Mouse (Mus musculus): ENCODE data around the gene Phykpl. TPM values are rescaled to one million over a fixed set of nuclear protein-coding genes. Genes with fewer than 3 reads are reported as not detected.
A peak's percentile ranks its signal among the peaks of the same experiment; 100 is the strongest.
"Not testable (repeated sequence)": the region's sequence is repeated elsewhere in the genome, so short reads cannot be mapped to it uniquely, and the experiment has no call there.

Phykpl gene
- polyA plus RNA-seq, 1 experiment from 2014 or later: 9.8 TPM

GRCm38 (mm10) chr11:51609266-51609909, 24.8 kb downstream of the Phykpl start:
- ATAC-seq (ENCODE audit: low FRiP score): no peak
- 85% methylated on average over 3 of the region's 3 CpGs for WGBS
- no peak for DNase-seq (ENCODE audit: low spot score)

GRCm38 (mm10) chr11:51609940-51610339, 25.4 kb downstream of the Phykpl start:
- ATAC-seq (ENCODE audit: low FRiP score); H3K9me3 ChIP-seq (ENCODE audit: control insufficient read depth, low read length); H3K4me3 ChIP-seq (replicated peaks; ENCODE audit: low read length); H3K4me2 ChIP-seq (replicated peaks); H3K27ac ChIP-seq; DNase-seq (ENCODE audit: low spot score); H3K9ac ChIP-seq; H3K27me3 ChIP-seq (ENCODE audit: control insufficient read depth, insufficient read depth, low read length); H3K36me3 ChIP-seq (replicated peaks; ENCODE audit: control insufficient read depth, insufficient read depth): not testable (repeated sequence)
- WGBS: 92% methylated on average over 5 of the region's 5 CpGs
- peaks cover 11% of the 10 kb centered on the region; the same call in 1 of the 2 replicates for H3K4me1 ChIP-seq (replicated peaks; ENCODE audit: control insufficient read depth, insufficient read depth, low read length)

More at GRCm38 (mm10) chr11:51609266-51609909, 24.8 kb downstream of the Phykpl start:
- Histone ChIP-seq H3K9ac (no peak overlapping the region), H3K4me2 (replicated peaks) (no peak overlapping the region), H3K27ac (no peak overlapping the region), H3K4me3 (replicated peaks; ENCODE audit: low read length) (no peak overlapping the region), H3K36me3 (replicated peaks; ENCODE audit: control insufficient read depth, insufficient read depth) (peaks cover 10% of the 10 kb centered on the region), H3K27me3 (ENCODE audit: control insufficient read depth, insufficient read depth, low read length) (no peaks in the 10 kb centered on the region), H3K9me3 (ENCODE audit: control insufficient read depth, low read length) (no peaks in the 10 kb centered on the region), H3K4me1 (replicated peaks; ENCODE audit: control insufficient read depth, insufficient read depth, low read length) (peaks cover 16% of the 10 kb centered on the region)

GRCm38 (mm10) chr11:51614256-51614655, 29.7 kb downstream of the Phykpl start:
- WGBS: 83% methylated on average over 8 of the region's 8 CpGs
- ATAC-seq (ENCODE audit: low FRiP score): no peak

GRCm38 (mm10) chr11:51615129-51615528, 30.6 kb downstream of the Phykpl start:
- peaks cover 7% of the 10 kb centered on the region for H3K4me1 ChIP-seq (replicated peaks; ENCODE audit: control insufficient read depth, insufficient read depth, low read length)
- H3K9me3 ChIP-seq (ENCODE audit: control insufficient read depth, low read length): no peaks in the 10 kb centered on the region
- ATAC-seq (ENCODE audit: low FRiP score) (no peak), DNase-seq (ENCODE audit: low spot score) (no peak)
- no peaks in the 10 kb centered on the region for H3K27me3 ChIP-seq (ENCODE audit: control insufficient read depth, insufficient read depth, low read length)
- WGBS: 51% methylated on average over 7 of the region's 7 CpGs
- peak overlapping the region; percentile 57 for H3K4me2 ChIP-seq (replicated peaks)
- peak overlapping the region; percentile 57 for H3K9ac ChIP-seq
- H3K4me3 ChIP-seq (replicated peaks; ENCODE audit: low read length): peak overlapping the region; percentile 27
- H3K27ac ChIP-seq: no peak overlapping the region
- H3K36me3 ChIP-seq (replicated peaks; ENCODE audit: control insufficient read depth, insufficient read depth): no peaks in the 10 kb centered on the region

More at GRCm38 (mm10) chr11:51614256-51614655, 29.7 kb downstream of the Phykpl start:
- Histone ChIP-seq H3K4me3 (replicated peaks; ENCODE audit: low read length) (no peak overlapping the region), H3K9me3 (ENCODE audit: control insufficient read depth, low read length) (no peaks in the 10 kb centered on the region), H3K4me2 (replicated peaks) (no peak overlapping the region), H3K9ac (no peak overlapping the region), H3K4me1 (replicated peaks; ENCODE audit: control insufficient read depth, insufficient read depth, low read length) (peaks cover 5% of the 10 kb centered on the region; the same call in 1 of the 2 replicates), H3K27me3 (ENCODE audit: control insufficient read depth, insufficient read depth, low read length) (no peaks in the 10 kb centered on the region), H3K36me3 (replicated peaks; ENCODE audit: control insufficient read depth, insufficient read depth) (no peaks in the 10 kb centered on the region), H3K27ac (no peak overlapping the region)
- no peak for DNase-seq (ENCODE audit: low spot score)

- peak overlapping the region; percentile 57 for H3K9ac ChIP-seq
- no peak overlapping the region for H3K27ac ChIP-seq
- no peaks in the 10 kb centered on the region for H3K27me3 ChIP-seq (ENCODE audit: control insufficient read depth, insufficient read depth, low read length)
- H3K4me1 ChIP-seq (replicated peaks; ENCODE audit: control insufficient read depth, insufficient read depth, low read length): peaks cover 12% of the 10 kb centered on the region
- peak overlapping the region; percentile 27 for H3K4me3 ChIP-seq (replicated peaks; ENCODE audit: low read length)
- H3K4me2 ChIP-seq (replicated peaks): peak overlapping the region; percentile 57
- H3K36me3 ChIP-seq (replicated peaks; ENCODE audit: control insufficient read depth, insufficient read depth): no peaks in the 10 kb centered on the region
- H3K9me3 ChIP-seq (ENCODE audit: control insufficient read depth, low read length): no peaks in the 10 kb centered on the region
- 4% methylated on average over 14 of the region's 14 CpGs for WGBS
- no peak for DNase-seq (ENCODE audit: low spot score)
- no peak for ATAC-seq (ENCODE audit: low FRiP score)
Measured at GRCm38 (mm10) chr11:51615601-51616000, 31.0 kb downstream of the Phykpl start.

GRCm38 (mm10) chr11:51616113-51616512, 31.6 kb downstream of the Phykpl start:
- 0 out of 2 replicates have a peak overlapping the region, but pooled peaks have one; percentile 27 for H3K4me3 ChIP-seq (replicated peaks; ENCODE audit: low read length)
- 91% methylated on average over 7 of the region's 7 CpGs for WGBS
- ATAC-seq (ENCODE audit: low FRiP score): not testable (repeated sequence)

GRCm38 (mm10) chr11:51617693-51618092, 33.1 kb downstream of the Phykpl start:
- DNase-seq (ENCODE audit: low spot score): peak; percentile 77
- Histone ChIP-seq H3K27ac (no peak overlapping the region), H3K36me3 (replicated peaks; ENCODE audit: control insufficient read depth, insufficient read depth) (peaks cover 14% of the 10 kb centered on the region), H3K4me3 (replicated peaks; ENCODE audit: low read length) (no peak overlapping the region), H3K27me3 (ENCODE audit: control insufficient read depth, insufficient read depth, low read length) (no peaks in the 10 kb centered on the region), H3K9me3 (ENCODE audit: control insufficient read depth, low read length) (no peaks in the 10 kb centered on the region), H3K4me2 (replicated peaks) (no peak overlapping the region), H3K4me1 (replicated peaks; ENCODE audit: control insufficient read depth, insufficient read depth, low read length) (peaks cover 13% of the 10 kb centered on the region), H3K9ac (no peak overlapping the region)
- WGBS: 3% methylated on average over 4 of the region's 4 CpGs
- ATAC-seq (ENCODE audit: low FRiP score): no peak

More at GRCm38 (mm10) chr11:51616113-51616512, 31.6 kb downstream of the Phykpl start:
- H3K9ac ChIP-seq: 0 out of 2 replicates have a peak overlapping the region, but pooled peaks have one; percentile 57
- H3K27ac ChIP-seq; H3K27me3 ChIP-seq (ENCODE audit: control insufficient read depth, insufficient read depth, low read length); H3K9me3 ChIP-seq (ENCODE audit: control insufficient read depth, low read length); H3K36me3 ChIP-seq (replicated peaks; ENCODE audit: control insufficient read depth, insufficient read depth); DNase-seq (ENCODE audit: low spot score): not testable (repeated sequence)
- peak overlapping the region; percentile 57 for H3K4me2 ChIP-seq (replicated peaks)
- H3K4me1 ChIP-seq (replicated peaks; ENCODE audit: control insufficient read depth, insufficient read depth, low read length): peaks cover 13% of the 10 kb centered on the region

- Histone ChIP-seq H3K4me2 (replicated peaks) (peak overlapping the region; percentile 89), H3K36me3 (replicated peaks; ENCODE audit: control insufficient read depth, insufficient read depth) (peaks cover 25% of the 10 kb centered on the region), H3K27ac (no peak overlapping the region), H3K9ac (no peak overlapping the region), H3K9me3 (ENCODE audit: control insufficient read depth, low read length) (no peaks in the 10 kb centered on the region), H3K27me3 (ENCODE audit: control insufficient read depth, insufficient read depth, low read length) (no peaks in the 10 kb centered on the region), H3K4me1 (replicated peaks; ENCODE audit: control insufficient read depth, insufficient read depth, low read length) (peaks cover 13% of the 10 kb centered on the region), H3K4me3 (replicated peaks; ENCODE audit: low read length) (peak overlapping the region; percentile 59)
- DNase-seq (ENCODE audit: low spot score) (no peak), ATAC-seq (ENCODE audit: low FRiP score) (peak; percentile 42; the same call in 1 of the 2 replicates)
- 53% methylated on average over 8 of the region's 8 CpGs for WGBS
Measured at GRCm38 (mm10) chr11:51618894-51619408, 34.4 kb downstream of the Phykpl start.

GRCm38 (mm10) chr11:51619409-51620060, 35.0 kb downstream of the Phykpl start, which contains the start of gene Nhp2:
TSS of gene Nhp2 (plus strand) at chr11:51619735.
- DNase-seq (ENCODE audit: low spot score) (peak; percentile 97), ATAC-seq (ENCODE audit: low FRiP score) (peak; percentile 94)
- H3K4me3 ChIP-seq (replicated peaks; ENCODE audit: low read length): peak within 1 kb of the TSS; percentile 59
- H3K4me1 ChIP-seq (replicated peaks; ENCODE audit: control insufficient read depth, insufficient read depth, low read length): peaks cover 13% of the 10 kb centered on the region
- no peaks in the 10 kb centered on the region for H3K27me3 ChIP-seq (ENCODE audit: control insufficient read depth, insufficient read depth, low read length)
- peak within 1 kb of the TSS; percentile 73 for H3K9ac ChIP-seq
- H3K4me2 ChIP-seq (replicated peaks): peak within 1 kb of the TSS; percentile 89
- H3K9me3 ChIP-seq (ENCODE audit: control insufficient read depth, low read length): no peaks in the 10 kb centered on the region
- WGBS: under 1% methylated on average over 51 of the region's 51 CpGs
- no peak within 1 kb of the TSS for H3K27ac ChIP-seq
- peaks cover 31% of the 10 kb centered on the region for H3K36me3 ChIP-seq (replicated peaks; ENCODE audit: control insufficient read depth, insufficient read depth)

All from hindbrain, embryonic 14.5 days (tissue).